ENCODE assay signal across 10 mouse cellular contexts in the genomic region with DNA sequence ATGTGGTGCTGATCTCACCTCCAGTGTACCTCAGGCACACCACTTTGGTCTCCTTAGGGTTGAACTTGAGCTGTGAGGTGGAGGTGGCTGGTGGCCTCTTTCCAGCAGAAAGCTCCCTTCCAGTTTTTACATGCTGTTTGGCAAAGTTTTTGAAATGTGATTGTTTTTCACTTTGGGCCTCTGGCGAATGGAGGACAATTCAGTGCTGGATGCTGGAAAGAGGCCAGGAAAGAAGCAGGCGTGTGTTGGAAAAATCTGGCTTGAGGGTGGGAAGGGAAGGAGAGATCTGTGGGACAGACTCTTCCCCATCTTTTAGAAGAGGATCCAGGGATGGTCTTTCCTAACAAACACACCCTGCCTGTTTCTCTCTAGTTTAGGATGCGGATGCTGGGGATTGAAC. TPM values are rescaled to one million over a fixed set of nuclear protein-coding genes. Genes with fewer than 3 reads are reported as not detected.
A peak's percentile ranks its signal among the peaks of the same experiment; 100 is the strongest.
DNase-seq lines count a peak whose midpoint lies in the region; ATAC-seq and TF ChIP-seq lines count a peak whose summit lies in the region.
"Had no signal": no experiment of that assay in that cellular context is flagged by ENCODE, and none has a peak within 500 bp of the region (broad histone marks: within the 10 kb centered on the region; RNA-seq: fewer than 3 reads in every experiment).

No protein-coding gene starts in this region.

- 0 out of 2 replicates have a peak, but pooled peaks cover 4% of the 10 kb centered on the region for H3K4me1 ChIP-seq in kidney, embryonic 14.5 days (ENCODE audit: control insufficient read depth, insufficient read depth, low read length)
- H3K4me1 ChIP-seq in limb, embryonic 14.5 days (ENCODE audit: control insufficient read depth, insufficient read depth, low read length): peaks cover 19% of the 10 kb centered on the region

- no peak overlapping the region for H3K4me2 ChIP-seq in kidney, embryonic 14.5 days (replicated peaks; ENCODE audit: low read depth, low read length)
- no peak overlapping the region for H3K4me2 ChIP-seq in limb, embryonic 14.5 days (replicated peaks; ENCODE audit: low read depth, low read length, severe bottlenecking)

- DNase-seq in kidney, postnatal 10 days: peak; percentile 36
- DNase-seq in brain, adult 2 months (ENCODE audit: low read depth, low spot score): peak; percentile 41
- peak; percentile 19 for DNase-seq in gastrocnemius, postnatal 25 days
- peak; percentile 41 for DNase-seq in limb, embryonic 14.5 days (ENCODE audit: low spot score)
- DNase-seq in natural killer cell, adult 2 months (ENCODE audit: low spot score in 2 of 2): no peak
- DNase-seq in spleen, postnatal 14 days (ENCODE audit: low spot score in 2 of 2): no peak
- DNase-seq: cerebellum, adult 9-10 months; right cerebral cortex, postnatal 14 days; thymus, postnatal 36 days had no signal

- WGBS in kidney, embryonic 14.5 days: 78% methylated on average over 3 of the region's 3 CpGs
- 67% methylated on average over 3 of the region's 3 CpGs for WGBS in limb, embryonic 14.5 days

- H3K9ac ChIP-seq in kidney, embryonic 14.5 days (ENCODE audit: low read depth, low read length): no peak overlapping the region
- H3K9ac ChIP-seq in limb, embryonic 14.5 days (ENCODE audit: low read depth, low read length, severe bottlenecking): 0 out of 2 replicates have a peak overlapping the region, but pooled peaks have one; percentile 5

- no peak for ATAC-seq in kidney, embryonic 14.5 days (ENCODE audit: low FRiP score, low TSS enrichment)
- no peak for ATAC-seq in limb, embryonic 14.5 days (ENCODE audit: low FRiP score, low read depth)

- H3K4me3 ChIP-seq in kidney, embryonic 14.5 days (ENCODE audit: low read length): no peak overlapping the region
- H3K4me3 ChIP-seq in limb, embryonic 14.5 days (replicated peaks; ENCODE audit: low read length): no peak overlapping the region

- H3K27ac ChIP-seq in kidney, embryonic 14.5 days (ENCODE audit: low read depth, low read length): no peak overlapping the region
- no peak overlapping the region; the same call in 1 of the 2 replicates for H3K27ac ChIP-seq in limb, embryonic 14.5 days (replicated peaks; ENCODE audit: low read depth, low read length)

- H3K36me3 ChIP-seq in kidney, embryonic 14.5 days (ENCODE audit: control insufficient read depth, insufficient read depth, low read length): no peaks in the 10 kb centered on the region
- no peaks in the 10 kb centered on the region for H3K36me3 ChIP-seq in limb, embryonic 14.5 days (ENCODE audit: control insufficient read depth, insufficient read depth, low read length)

- no peaks in the 10 kb centered on the region for H3K9me3 ChIP-seq in kidney, embryonic 14.5 days (ENCODE audit: control insufficient read depth, low read length)
- H3K9me3 ChIP-seq in limb, embryonic 14.5 days (ENCODE audit: control insufficient read depth, low read length): no peaks in the 10 kb centered on the region

- no peak for TF ChIP-seq POLR2A in limb, embryonic 14.5 days (IDR thresholded peaks at IDR 0.05; ENCODE audit: borderline replicate concordance, extremely low read depth, insufficient read depth, insufficient read length)

- no peaks in the 10 kb centered on the region for H3K27me3 ChIP-seq in kidney, embryonic 14.5 days (ENCODE audit: control insufficient read depth, insufficient read depth, low read length)
- H3K27me3 ChIP-seq in limb, embryonic 14.5 days (ENCODE audit: control insufficient read depth, insufficient read depth, low read length): no peaks in the 10 kb centered on the region

RNA-seq across cellular contexts. Expression of a gene that starts 8.5 kb away (rescaled TPM):
- 34.8 and 43.7 TPM in 2 replicates for polyA plus RNA-seq in kidney, embryonic 14.5 days (2014; fragmentation: Nextera tagmentation; extraction: Ambion mirVana)
- 10 to 100 TPM; 13.0 to 16.2 TPM for total RNA-seq in gastrocnemius, postnatal 25 days (2021)
- 315 and 409 TPM in 2 replicates for polyA plus RNA-seq in limb, embryonic 14.5 days (2012; rRNA removed)
- polyA plus RNA-seq in limb, embryonic 14.5 days (2014; fragmentation: Nextera tagmentation; extraction: Ambion mirVana): 153 and 200 TPM in 2 replicates

RNA-seq across cellular contexts. Expression of a gene that starts 19.8 kb away (rescaled TPM):
- polyA plus RNA-seq in kidney, embryonic 14.5 days (2014; fragmentation: Nextera tagmentation; extraction: Ambion mirVana): 84.5 and 85.3 TPM in 2 replicates
- 10 to 100 TPM; 14.6 to 19.2 TPM for total RNA-seq in gastrocnemius, postnatal 25 days (2021)
- polyA plus RNA-seq in limb, embryonic 14.5 days (2012; rRNA removed): 92.5 and 99.8 TPM in 2 replicates
- 51.8 and 57.2 TPM in 2 replicates for polyA plus RNA-seq in limb, embryonic 14.5 days (2014; fragmentation: Nextera tagmentation; extraction: Ambion mirVana)

RNA-seq across cellular contexts. Expression of a gene that starts 41.6 kb away (rescaled TPM):
- polyA plus RNA-seq in kidney, embryonic 14.5 days (2014; fragmentation: Nextera tagmentation; extraction: Ambion mirVana): 8.5 and 10.3 TPM in 2 replicates
- total RNA-seq in gastrocnemius, postnatal 25 days (2021): 10 to 100 TPM in 1 of 2 experiments, 1 to 10 TPM in 1; 9.8 to 11.7 TPM
- 9.6 and 11.0 TPM in 2 replicates for polyA plus RNA-seq in limb, embryonic 14.5 days (2012; rRNA removed)
- polyA plus RNA-seq in limb, embryonic 14.5 days (2014; fragmentation: Nextera tagmentation; extraction: Ambion mirVana): 15.0 and 17.0 TPM in 2 replicates

Comparison
In these comparisons a context has a peak if more than half of its experiments do, and no peak if none do; other contexts are left out.
1. DNase-seq: peak in kidney, postnatal 10 days (single experiment), brain, adult 2 months (single experiment), gastrocnemius, postnatal 25 days (single experiment) and limb, embryonic 14.5 days (single experiment); none in natural killer cell, adult 2 months (0 of 2) and spleen, postnatal 14 days (0 of 2).